In the genomic region with DNA sequence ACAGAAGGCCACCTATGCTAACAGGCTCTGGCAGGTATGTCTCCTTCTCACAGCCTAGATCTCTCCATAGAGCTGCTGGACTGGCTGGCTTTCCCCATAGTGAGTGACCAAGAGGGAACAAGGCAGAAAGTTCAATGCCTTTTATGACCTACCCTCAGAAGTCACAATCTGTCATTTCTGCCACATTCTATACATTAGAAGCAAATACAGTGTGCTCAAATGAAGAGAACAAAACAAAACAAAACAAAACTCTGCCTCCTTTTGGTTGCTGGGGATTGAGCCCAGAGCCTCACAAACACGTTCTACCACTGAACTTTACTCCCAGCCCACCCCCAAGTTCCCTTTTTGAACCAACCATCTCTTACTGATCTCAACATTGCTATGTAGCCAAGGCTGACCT, we compare ENCODE assay signal across 9 mouse cellular contexts. TPM values are rescaled to one million over a fixed set of nuclear protein-coding genes. Genes with fewer than 3 reads are reported as not detected.
DNase-seq lines count a peak whose midpoint lies in the region; ATAC-seq and TF ChIP-seq lines count a peak whose summit lies in the region.
"Had no signal": no experiment of that assay in that cellular context is flagged by ENCODE, and none has a peak within 500 bp of the region (broad histone marks: within the 10 kb centered on the region; RNA-seq: fewer than 3 reads in every experiment).

A gene (minus strand): TSS at position 101 of the 400 bp plus-strand sequence.

- no peak within 1 kb of the TSS for H3K27ac ChIP-seq in kidney, embryonic 16.5 days (ENCODE audit: low read length)
- no peak within 1 kb of the TSS for H3K27ac ChIP-seq in hindbrain, postnatal 0 days
- H3K27ac ChIP-seq in midbrain, embryonic 13.5 days: no peak within 1 kb of the TSS
- H3K27ac ChIP-seq: liver, embryonic 15.5 days had no signal

- H3K36me3 ChIP-seq in kidney, embryonic 16.5 days (ENCODE audit: insufficient read depth, low read length): no peaks in the 10 kb centered on the region
- no peaks in the 10 kb centered on the region for H3K36me3 ChIP-seq in hindbrain, postnatal 0 days (ENCODE audit: insufficient read depth, low read length)
- H3K36me3 ChIP-seq in midbrain, embryonic 13.5 days: no peaks in the 10 kb centered on the region
- H3K36me3 ChIP-seq: liver, embryonic 15.5 days had no signal

- no peak for TF ChIP-seq CTCF in hindbrain, postnatal 0 days (IDR thresholded peaks at IDR 0.05; ENCODE audit: low read depth)

- no peak within 1 kb of the TSS for H3K4me3 ChIP-seq in kidney, embryonic 16.5 days (ENCODE audit: low read length)
- H3K4me3 ChIP-seq in hindbrain, postnatal 0 days (ENCODE audit: low read length): no peak within 1 kb of the TSS
- H3K4me3 ChIP-seq in midbrain, embryonic 13.5 days (replicated peaks): no peak within 1 kb of the TSS
- H3K4me3 ChIP-seq: liver, embryonic 15.5 days had no signal

- DNase-seq in kidney, adult 11 months: no peak
- no peak for DNase-seq in adrenal gland, postnatal 4 days (ENCODE audit: low spot score in 2 of 2)
- DNase-seq in gastrocnemius, postnatal 25 days: no peak
- no peak for DNase-seq in hindbrain, postnatal 0 days (ENCODE audit: low spot score)
- no peak for DNase-seq in thymus, postnatal 25 days
- DNase-seq in lung, postnatal 25 days (ENCODE audit: low spot score): no peak

- 77% methylated on average over 1 of the region's 1 CpGs for WGBS in kidney, embryonic 16.5 days
- WGBS in hindbrain, postnatal 0 days: 60% methylated on average over 1 of the region's 1 CpGs
- WGBS in midbrain, embryonic 13.5 days: 92% methylated on average over 1 of the region's 1 CpGs

- no peaks in the 10 kb centered on the region for H3K4me1 ChIP-seq in kidney, embryonic 16.5 days (ENCODE audit: insufficient read depth, low read length)
- H3K4me1 ChIP-seq in hindbrain, postnatal 0 days (ENCODE audit: insufficient read depth, low read length): no peaks in the 10 kb centered on the region
- no peaks in the 10 kb centered on the region for H3K4me1 ChIP-seq in midbrain, embryonic 13.5 days (replicated peaks)
- H3K4me1 ChIP-seq: liver, embryonic 15.5 days had no signal

- ATAC-seq in kidney, embryonic 16.5 days (ENCODE audit: low FRiP score, low TSS enrichment): no peak
- ATAC-seq in hindbrain, postnatal 0 days: no peak
- no peak for ATAC-seq in midbrain, embryonic 13.5 days

- H3K4me2 ChIP-seq in kidney, embryonic 16.5 days (replicated peaks; ENCODE audit: low read depth, low read length): no peak within 1 kb of the TSS
- no peak within 1 kb of the TSS for H3K4me2 ChIP-seq in hindbrain, postnatal 0 days (ENCODE audit: low read depth, low read length)
- no peak within 1 kb of the TSS for H3K4me2 ChIP-seq in midbrain, embryonic 13.5 days (replicated peaks)
- H3K4me2 ChIP-seq: liver, embryonic 15.5 days had no signal

- no peaks in the 10 kb centered on the region for H3K27me3 ChIP-seq in kidney, embryonic 16.5 days (ENCODE audit: insufficient read depth, low read length)
- no peaks in the 10 kb centered on the region for H3K27me3 ChIP-seq in hindbrain, postnatal 0 days (ENCODE audit: insufficient read depth, low read length)
- no peaks in the 10 kb centered on the region for H3K27me3 ChIP-seq in midbrain, embryonic 13.5 days
- H3K27me3 ChIP-seq: liver, embryonic 15.5 days had no signal

- no peaks in the 10 kb centered on the region for H3K9me3 ChIP-seq in kidney, embryonic 16.5 days (ENCODE audit: low read length)
- H3K9me3 ChIP-seq in hindbrain, postnatal 0 days (ENCODE audit: low read length): no peaks in the 10 kb centered on the region
- no peaks in the 10 kb centered on the region for H3K9me3 ChIP-seq in midbrain, embryonic 13.5 days
- H3K9me3 ChIP-seq: liver, embryonic 15.5 days had no signal

- no peak within 1 kb of the TSS for H3K9ac ChIP-seq in kidney, embryonic 16.5 days (replicated peaks; ENCODE audit: low read length)
- no peak within 1 kb of the TSS for H3K9ac ChIP-seq in hindbrain, postnatal 0 days (replicated peaks; ENCODE audit: low read length)
- H3K9ac ChIP-seq in midbrain, embryonic 13.5 days (replicated peaks): no peak within 1 kb of the TSS
- H3K9ac ChIP-seq: liver, embryonic 15.5 days had no signal

RNA-seq across cellular contexts. Expression of the gene that starts here (rescaled TPM):
- polyA plus RNA-seq in kidney, embryonic 16.5 days (2015; fragmentation: Nextera tagmentation; extraction: Ambion mirVana): 40.4 and 47.7 TPM in 2 replicates
- total RNA-seq in adrenal gland, postnatal 4 days (2021): 10 to 100 TPM; 66.8 to 71.4 TPM
- total RNA-seq in gastrocnemius, postnatal 25 days (2021): 10 to 100 TPM; 24.0 TPM
- 55.0 and 62.2 TPM in 2 replicates for total RNA-seq in hindbrain, postnatal 0 days (2014; rRNA removed)
- polyA plus RNA-seq in hindbrain, postnatal 0 days (2015; fragmentation: Nextera tagmentation; extraction: Ambion mirVana): 150 TPM in 2 replicates
- 96.6 and 101 TPM in 2 replicates for polyA plus RNA-seq in midbrain, embryonic 13.5 days (2015; fragmentation: Nextera tagmentation; extraction: Ambion mirVana)
